Mouse (Mus musculus): ENCODE data around the gene C9. TPM values are rescaled to one million over a fixed set of nuclear protein-coding genes. Genes with fewer than 3 reads are reported as not detected.

C9 gene
- total RNA-seq, 2 experiments from 2014 or later = not detected

DNA sequence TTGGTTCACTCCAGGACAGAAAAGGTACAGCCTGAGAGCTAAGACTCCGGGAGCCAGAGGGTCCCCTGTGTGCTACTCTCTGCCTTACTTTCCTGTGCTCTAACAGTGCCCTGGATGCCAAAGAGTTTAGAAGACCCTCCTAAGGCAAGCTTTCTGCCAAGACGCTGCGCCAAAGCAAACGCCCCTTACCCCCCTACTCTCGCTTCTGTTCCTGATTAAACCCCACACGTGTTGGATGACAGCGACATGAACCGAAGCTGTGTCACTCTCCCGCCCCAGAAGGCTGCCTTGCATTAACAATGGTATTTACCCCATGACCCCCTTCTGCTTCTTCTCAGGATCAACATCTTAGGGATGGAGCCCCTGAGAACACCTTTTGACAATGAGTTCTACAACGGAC is 21.9 kb downstream of the C9 start:
- no peak for ATAC-seq (replicated peaks; ENCODE audit: low FRiP score, low TSS enrichment, poor library complexity, severe bottlenecking)

- no peak for ATAC-seq (replicated peaks; ENCODE audit: low FRiP score, low TSS enrichment, poor library complexity, severe bottlenecking)
Measured at GRCm38 (mm10) chr15:6468845-6469244, 23.7 kb downstream of the C9 start.

- no peak for ATAC-seq (replicated peaks; ENCODE audit: low FRiP score, low TSS enrichment, poor library complexity, severe bottlenecking)
Measured at GRCm38 (mm10) chr15:6469384-6469783, 24.3 kb downstream of the C9 start.

DNA sequence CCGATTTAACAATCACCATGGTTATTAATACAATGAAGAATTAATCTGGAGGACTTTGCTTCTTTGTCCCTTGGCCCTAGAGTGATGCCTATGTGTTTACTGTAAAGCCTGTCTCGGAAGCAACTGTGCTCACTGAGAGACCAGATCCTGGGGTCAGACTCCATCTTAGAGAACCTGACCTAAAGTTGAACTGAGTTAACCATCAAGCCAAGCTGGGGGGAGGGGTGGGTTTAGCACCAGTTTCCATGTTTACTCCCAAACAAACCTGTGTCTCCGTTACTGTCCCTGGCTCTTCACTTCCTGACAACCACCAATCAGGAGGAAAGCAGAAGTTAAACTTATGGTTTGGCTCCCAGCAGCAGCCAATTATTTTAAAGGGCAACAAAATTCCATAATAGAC is 38.4 kb downstream of the C9 start:
- no peak for ATAC-seq (replicated peaks; ENCODE audit: low FRiP score, low TSS enrichment, poor library complexity, severe bottlenecking)

GRCm38 (mm10) chr15:6492386-6492785 is 47.3 kb downstream of the C9 start:
- ATAC-seq (replicated peaks; ENCODE audit: low FRiP score, low TSS enrichment, poor library complexity, severe bottlenecking) = no peak

DNA sequence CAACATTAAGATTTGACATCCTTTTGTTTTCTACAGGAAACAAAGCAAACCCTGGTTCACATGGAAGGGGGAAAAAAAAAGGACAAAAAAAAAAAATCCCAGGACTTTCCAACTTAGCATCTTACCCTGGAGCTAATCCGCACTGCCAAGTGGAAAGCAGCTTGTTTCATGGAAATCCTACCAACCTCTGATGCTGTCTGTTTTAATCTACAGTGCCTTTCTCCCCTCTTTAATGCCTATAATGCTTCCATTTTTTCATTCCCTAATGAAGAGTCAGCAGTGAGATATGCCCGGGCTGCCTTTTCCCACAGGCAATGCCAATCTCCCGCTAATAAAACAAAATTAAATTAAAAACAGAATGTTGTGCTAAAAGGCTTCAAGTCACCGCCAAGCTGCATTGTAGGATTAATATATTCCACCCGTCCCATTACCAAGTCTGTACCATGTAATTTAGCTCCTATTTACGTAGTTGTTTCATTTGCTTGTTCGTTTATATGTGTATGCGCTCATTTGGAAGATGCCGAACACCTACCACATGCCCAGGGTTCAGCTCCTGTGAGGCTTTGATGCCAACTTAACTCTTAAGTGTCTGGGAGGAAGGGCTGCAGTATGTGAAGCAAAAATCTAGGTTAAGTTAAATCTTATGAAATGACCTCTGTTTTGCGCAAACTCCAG is 53.4 kb downstream of the C9 start:
- no peak for ATAC-seq (replicated peaks; ENCODE audit: low FRiP score, low TSS enrichment, poor library complexity, severe bottlenecking)

DNA sequence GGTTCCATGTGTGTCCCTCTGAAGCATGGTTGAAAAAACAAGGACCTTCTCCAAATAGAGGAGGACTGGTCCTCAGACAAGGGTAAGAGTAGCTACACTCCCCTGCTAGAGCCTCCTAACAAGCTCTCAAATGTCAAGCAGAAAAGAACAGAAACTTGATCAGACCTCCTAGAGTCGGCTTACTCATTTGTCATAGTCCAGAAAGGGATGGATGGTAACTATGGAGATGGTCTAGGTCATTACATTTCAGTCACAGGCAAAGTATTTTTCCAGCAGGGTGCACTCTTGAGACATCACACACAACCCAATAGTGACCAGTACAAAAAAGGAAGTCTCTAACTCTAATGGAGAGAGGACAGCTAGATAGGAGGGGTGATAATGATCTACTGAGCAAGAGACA is 55.7 kb downstream of the C9 start:
- ATAC-seq (replicated peaks; ENCODE audit: low FRiP score, low TSS enrichment, poor library complexity, severe bottlenecking) = peak; percentile 65

- ATAC-seq (replicated peaks; ENCODE audit: low FRiP score, low TSS enrichment, poor library complexity, severe bottlenecking) = no peak
Measured at GRCm38 (mm10) chr15:6517525-6517924, 72.4 kb downstream of the C9 start.

DNA sequence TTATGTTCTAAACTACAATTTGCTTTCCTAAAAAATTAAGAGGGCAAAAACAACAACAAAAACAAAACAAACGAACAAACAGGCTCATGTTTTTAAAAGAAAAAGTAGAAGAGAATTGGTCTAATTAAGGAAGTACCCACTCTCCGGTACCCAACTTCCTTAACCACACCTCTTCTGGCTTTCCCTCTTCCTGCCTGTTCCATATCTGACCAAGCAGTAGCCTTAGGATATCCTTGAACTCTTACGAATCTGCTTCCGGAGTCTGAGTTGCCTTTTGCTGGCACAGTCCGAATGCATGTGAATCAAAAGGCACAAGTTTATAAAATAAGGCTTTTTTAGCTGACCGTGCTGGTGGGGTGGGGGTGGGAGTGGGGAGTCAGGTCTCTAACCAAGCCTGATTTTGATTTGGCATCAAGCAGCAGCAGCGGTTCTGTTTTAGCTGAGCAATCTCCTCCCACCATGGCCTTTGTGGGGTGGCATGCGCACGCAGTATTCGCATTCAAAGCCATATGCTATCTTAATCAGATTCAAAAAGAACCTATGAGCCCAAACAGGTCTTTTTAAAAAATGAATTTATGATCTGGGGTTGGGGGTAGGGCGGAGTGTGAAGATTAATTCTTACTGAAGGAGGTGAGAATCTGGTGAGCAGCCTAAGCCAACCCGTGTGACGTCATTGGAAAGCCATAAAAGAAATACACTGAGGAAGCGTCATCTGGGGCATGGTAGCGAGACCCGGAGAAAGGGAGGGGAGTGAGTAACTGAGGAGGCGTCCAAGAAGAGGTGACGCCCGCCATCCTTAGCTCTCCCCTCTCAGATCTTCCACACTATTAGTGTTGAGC is 74.5 kb downstream of the C9 start:
- peak; percentile 29 for ATAC-seq (replicated peaks; ENCODE audit: low FRiP score, low TSS enrichment, poor library complexity, severe bottlenecking)

GRCm38 (mm10) chr15:6520505-6521155 is 75.5 kb downstream of the C9 start:
- peak; percentile 73 for ATAC-seq (replicated peaks; ENCODE audit: low FRiP score, low TSS enrichment, poor library complexity, severe bottlenecking)

DNA sequence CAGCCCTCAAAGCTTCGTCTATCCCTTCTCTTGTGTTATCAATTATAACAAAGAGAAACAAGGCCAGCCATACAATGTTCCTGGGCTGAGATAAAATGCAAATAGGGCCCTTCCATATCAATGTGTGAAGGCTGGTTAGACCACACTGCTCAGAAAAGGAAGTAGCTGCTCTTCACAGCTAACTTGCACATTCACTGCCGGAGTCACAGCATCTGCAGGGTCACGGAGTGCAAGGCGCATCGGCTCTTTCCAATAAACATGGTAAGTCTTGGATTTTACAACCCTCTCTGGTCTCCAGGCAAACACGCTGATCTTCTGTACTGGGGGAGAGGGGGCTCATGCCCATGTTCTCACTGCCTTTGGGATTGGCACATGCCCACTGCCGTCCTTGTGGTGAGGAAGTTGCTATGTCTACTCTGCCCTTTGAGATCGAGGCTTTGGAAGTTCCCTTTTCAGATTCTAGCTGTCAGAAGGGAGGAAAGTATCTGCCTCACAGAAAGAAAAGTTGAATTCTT is 77.6 kb downstream of the C9 start, which contains the start of gene Fyb:
Gene Fyb, plus strand, starts transcription at position 201 of the 515 bp plus-strand sequence.
- ATAC-seq (replicated peaks; ENCODE audit: low FRiP score, low TSS enrichment, poor library complexity, severe bottlenecking) = peak; percentile 74

GRCm38 (mm10) chr15:6524801-6525200 is 79.7 kb downstream of the C9 start:
- no peak for ATAC-seq (replicated peaks; ENCODE audit: low FRiP score, low TSS enrichment, poor library complexity, severe bottlenecking)

- ATAC-seq (replicated peaks; ENCODE audit: low FRiP score, low TSS enrichment, poor library complexity, severe bottlenecking) = no peak
Measured at GRCm38 (mm10) chr15:6525386-6525785, 80.3 kb downstream of the C9 start.

GRCm38 (mm10) chr15:6533858-6534343 is 88.8 kb downstream of the C9 start:
- ATAC-seq (replicated peaks; ENCODE audit: low FRiP score, low TSS enrichment, poor library complexity, severe bottlenecking) = peak; percentile 90

DNA sequence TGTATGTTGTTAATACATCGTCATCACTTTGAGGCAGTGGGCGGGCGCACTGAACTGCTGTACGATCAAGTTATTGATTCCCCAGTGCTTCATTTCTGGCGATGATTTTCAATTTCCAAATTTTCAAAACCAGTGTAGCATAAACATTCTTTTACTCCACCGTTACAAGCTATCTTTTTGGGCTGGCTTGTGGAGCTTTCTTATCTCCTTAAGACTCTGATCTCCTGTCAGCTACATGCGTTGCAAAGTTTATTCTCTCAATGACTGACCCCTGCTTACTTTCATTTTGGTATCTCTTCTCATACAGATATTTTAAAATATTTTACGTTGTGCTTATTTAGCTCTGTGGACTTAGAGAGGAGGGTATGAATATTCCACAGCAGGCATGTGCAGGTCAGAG is 89.5 kb downstream of the C9 start:
- peak; percentile 82 for ATAC-seq (replicated peaks; ENCODE audit: low FRiP score, low TSS enrichment, poor library complexity, severe bottlenecking)

- peak; percentile 100 for ATAC-seq (replicated peaks; ENCODE audit: low FRiP score, low TSS enrichment, poor library complexity, severe bottlenecking)
Measured at GRCm38 (mm10) chr15:6539639-6540338, 94.7 kb downstream of the C9 start.
